8 mouse cellular contexts compared by ENCODE assay signal in genomic region chr12:70226655-70227054, GRCm38 (mm10). TPM values are rescaled to one million over a fixed set of nuclear protein-coding genes. Genes with fewer than 3 reads are reported as not detected.
DNase-seq lines count a peak whose midpoint lies in the region; ATAC-seq and TF ChIP-seq lines count a peak whose summit lies in the region.

No protein-coding gene starts in this region.

- no peak for TF ChIP-seq CTCF in left cerebral cortex, adult 2 months (IDR thresholded peaks at IDR 0.05)

- H3K27ac ChIP-seq in left cerebral cortex, adult 2 months: no peak overlapping the region
- peak overlapping the region; percentile 74 for H3K27ac ChIP-seq in forebrain, embryonic 10.5 days

- H3K4me1 ChIP-seq in forebrain, embryonic 10.5 days: peaks cover 34% of the 10 kb centered on the region

- no peaks in the 10 kb centered on the region for H3K9me3 ChIP-seq in forebrain, embryonic 10.5 days

- DNase-seq in left cerebral cortex, adult 2 months (ENCODE audit: extremely low spot score in 1 of 2, low spot score in 2 of 2): no peak
- DNase-seq in left cerebral cortex, postnatal 10 days (ENCODE audit: extremely low spot score in 1 of 2, low spot score in 2 of 2): no peak
- no peak for DNase-seq in forebrain, embryonic 10.5 days (ENCODE audit: extremely low spot score, low spot score)
- peak; percentile 30 to 41 for DNase-seq in kidney, postnatal 4 days
- DNase-seq in cerebellum, adult 9-10 months: no peak
- DNase-seq in thymus, postnatal 10 days (ENCODE audit: low spot score in 2 of 2): no peak
- DNase-seq in adrenal gland, adult 8-10 months: no peak

- ATAC-seq in monocyte, adult 5-6 weeks (replicated peaks; ENCODE audit: insufficient number of reproducible peaks, low FRiP score, low TSS enrichment, poor library complexity, severe bottlenecking): peak; percentile 29; the same call in 1 of the 2 replicates

- peaks cover 65% of the 10 kb centered on the region for H3K27me3 ChIP-seq in forebrain, embryonic 10.5 days (ENCODE audit: poor library complexity, severe bottlenecking)

- 29% methylated on average over 5 of the region's 5 CpGs for WGBS in forebrain, embryonic 10.5 days

- intact Hi-C loops in left cerebral cortex, adult 2 months (cut with DNase I): no loop called here
- intact Hi-C loops in left cerebral cortex, postnatal 10 days (cut with DNase I): no loop called here

- H3K4me3 ChIP-seq in left cerebral cortex, adult 2 months: peak overlapping the region; percentile 51; the same call in 1 of the 2 replicates
- peak overlapping the region; percentile 59 for H3K4me3 ChIP-seq in forebrain, embryonic 10.5 days

- H3K36me3 ChIP-seq in forebrain, embryonic 10.5 days (replicated peaks): no peaks in the 10 kb centered on the region

RNA-seq across cellular contexts. Expression of gene Pygl, which starts 4.6 kb away (rescaled TPM):
- total RNA-seq in left cerebral cortex, adult 2 months (2021): 1 to 10 TPM; 3.6 to 3.8 TPM
- 1 to 10 TPM; 2.9 to 4.4 TPM for total RNA-seq in left cerebral cortex, postnatal 10 days (2021)
- 9.7 and 10.8 TPM in 2 replicates for polyA plus RNA-seq in forebrain, embryonic 10.5 days (2016; fragmentation: Nextera tagmentation; extraction: Ambion mirVana)
- total RNA-seq in monocyte, adult 5-6 weeks (2017): 119 to 295 TPM (median 259 TPM) in 3 replicates
- total RNA-seq in adrenal gland, adult 8-10 months (2022): 10 to 100 TPM in 3 of 4 experiments, 1 to 10 TPM in 1; 9.5 to 74.3 (median 43.1) TPM

Comparison
In these comparisons a context has a peak if more than half of its experiments do, and no peak if none do; other contexts are left out.
1. DNase-seq: peak in kidney, postnatal 4 days (2 of 2); none in left cerebral cortex, adult 2 months (0 of 2), left cerebral cortex, postnatal 10 days (0 of 2), forebrain, embryonic 10.5 days (single experiment), cerebellum, adult 9-10 months (single experiment), thymus, postnatal 10 days (0 of 2) and adrenal gland, adult 8-10 months (single experiment).